Mouse (Mus musculus): Measurements from ENCODE around the gene P2ry13.

GRCm38 (mm10) chr3:59169215-59169614 lies 41.5 kb downstream of the P2ry13 start:
- TF ChIP-seq CTCF (IDR thresholded peaks at IDR 0.05; ENCODE audit: low read depth) (peak; percentile 29), EP300 (IDR thresholded peaks at IDR 0.05; ENCODE audit: low read depth) (no peak)

All from heart, postnatal 0 days (tissue).